Mouse (Mus musculus) lung, postnatal 0 days (tissue): ENCODE data around the gene Kif12. TPM values are rescaled to one million over a fixed set of nuclear protein-coding genes. Genes with fewer than 3 reads are reported as not detected.

ENCODE experiments used
- ATAC-seq: fragments of 200-750 bp; cut with Nextera tagmentation; 2 replicates; pipeline ENCODE4 v1.8.0; 2017; ENCODE audit warnings: moderate library complexity
- DNase-seq: peaks from one replicate; pipeline ENCODE4 v3.0.0-alpha.2; 2016; ENCODE audit warnings: low spot score
- H3K27ac ChIP-seq: fragments of 300-500 bp; sonication (generic); 2 replicates; pipeline ENCODE4 v1.5.1; 2014; ENCODE audit warnings: antibody characterized with exemption, mild to moderate bottlenecking, low read length, mixed read lengths
- H3K27me3 ChIP-seq: fragments of 300-500 bp; sonication (generic); replicated peaks from 2 replicates; pipeline ENCODE4 v1.6.1; 2014; ENCODE audit warnings: low read length, mixed read lengths; ENCODE audit not compliant: insufficient read depth
- H3K36me3 ChIP-seq: fragments of 300-500 bp; sonication (generic); 2 replicates; pipeline ENCODE4 v1.6.1; 2014; ENCODE audit warnings: low read length, mixed read lengths; ENCODE audit not compliant: insufficient read depth
- H3K4me1 ChIP-seq: fragments of 300-500 bp; sonication (generic); 2 replicates; pipeline ENCODE4 v1.6.1; 2014; ENCODE audit warnings: antibody characterized with exemption, low read depth, low read length, mixed read lengths; ENCODE audit not compliant: insufficient read depth
- H3K4me2 ChIP-seq: fragments of 300-500 bp; sonication (generic); replicated peaks from 2 replicates; pipeline ENCODE4 v1.6.1; 2014; ENCODE audit warnings: low read depth, mild to moderate bottlenecking, low read length, moderate library complexity, mixed read lengths
- H3K4me3 ChIP-seq: fragments of 300-500 bp; sonication (generic); 2 replicates; pipeline ENCODE4 v1.5.1; 2014; ENCODE audit warnings: low read depth, low read length
- H3K9ac ChIP-seq: fragments of 300-500 bp; sonication (generic); replicated peaks from 2 replicates; pipeline ENCODE4 v1.6.1; 2014; ENCODE audit warnings: low read depth, mild to moderate bottlenecking
- H3K9me3 ChIP-seq: fragments of 300-500 bp; sonication (generic); 2 replicates; pipeline ENCODE4 v1.6.1; 2016; ENCODE audit warnings: low read length, mixed read lengths
- CTCF ChIP-seq: IDR thresholded peaks from 2 replicates; pipeline ENCODE4 v1.5.1; 2016; ENCODE audit warnings: antibody characterized with exemption, mild to moderate bottlenecking
- EP300 ChIP-seq: IDR thresholded peaks from 2 replicates; pipeline ENCODE4 v1.6.1; 2016; ENCODE audit warnings: antibody characterized with exemption, mild to moderate bottlenecking, control low read depth
- WGBS: fragments of 180-500 bp; shearing (Covaris S2); extraction: QIAGEN DNeasy Blood & Tissue Kit; methylation state at CpG from one replicate; pipeline ENCODE4 v1.1.7; 2014; 5-methylcytosine and 5-hydroxymethylcytosine counted together
- polyA plus RNA-seq: library from polyadenylated mRNA; unstranded; fragments of >200 nt; fragmentation: Nextera tagmentation; extraction: Ambion mirVana; gene quantifications from 2 replicates; pipeline ENCODE4 v1.2.1, GENCODE M21; 2015

The Kif12 gene
- polyA plus RNA-seq, 1 experiment from 2014 or later = not detected

DNA sequence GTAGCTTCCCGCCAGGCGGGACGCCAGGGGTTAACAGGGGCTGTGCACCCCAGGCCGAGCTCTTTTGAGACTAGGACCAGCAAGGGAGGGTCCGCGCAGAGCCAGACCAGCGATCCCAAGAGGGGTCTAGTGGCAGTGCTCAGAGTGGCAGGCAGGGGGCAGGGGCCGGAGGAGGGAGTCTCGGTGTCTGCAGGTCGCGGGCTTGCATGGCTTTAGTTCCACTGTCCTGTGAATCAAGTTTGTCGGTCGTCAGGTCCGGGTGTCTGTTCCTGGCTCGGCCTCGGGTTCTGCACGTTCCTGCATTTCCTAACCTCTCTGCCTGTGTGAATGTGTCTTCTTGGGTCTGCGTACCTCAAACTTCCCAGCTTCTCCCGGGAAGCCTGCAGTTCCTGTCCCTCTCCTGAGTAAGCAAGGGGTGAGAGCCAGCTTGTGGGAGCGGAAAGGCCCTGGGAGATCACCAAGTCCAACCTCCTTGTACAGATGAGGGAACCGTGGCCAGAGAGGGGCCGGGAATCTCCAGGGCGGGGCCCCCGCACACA, 44.1 kb upstream of the Kif12 start:
- peak; percentile 48 for ATAC-seq
- TF ChIP-seq CTCF (peak; percentile 73), EP300 (no peak)
- WGBS = 2% methylated on average over 24 of the region's 24 CpGs

DNA sequence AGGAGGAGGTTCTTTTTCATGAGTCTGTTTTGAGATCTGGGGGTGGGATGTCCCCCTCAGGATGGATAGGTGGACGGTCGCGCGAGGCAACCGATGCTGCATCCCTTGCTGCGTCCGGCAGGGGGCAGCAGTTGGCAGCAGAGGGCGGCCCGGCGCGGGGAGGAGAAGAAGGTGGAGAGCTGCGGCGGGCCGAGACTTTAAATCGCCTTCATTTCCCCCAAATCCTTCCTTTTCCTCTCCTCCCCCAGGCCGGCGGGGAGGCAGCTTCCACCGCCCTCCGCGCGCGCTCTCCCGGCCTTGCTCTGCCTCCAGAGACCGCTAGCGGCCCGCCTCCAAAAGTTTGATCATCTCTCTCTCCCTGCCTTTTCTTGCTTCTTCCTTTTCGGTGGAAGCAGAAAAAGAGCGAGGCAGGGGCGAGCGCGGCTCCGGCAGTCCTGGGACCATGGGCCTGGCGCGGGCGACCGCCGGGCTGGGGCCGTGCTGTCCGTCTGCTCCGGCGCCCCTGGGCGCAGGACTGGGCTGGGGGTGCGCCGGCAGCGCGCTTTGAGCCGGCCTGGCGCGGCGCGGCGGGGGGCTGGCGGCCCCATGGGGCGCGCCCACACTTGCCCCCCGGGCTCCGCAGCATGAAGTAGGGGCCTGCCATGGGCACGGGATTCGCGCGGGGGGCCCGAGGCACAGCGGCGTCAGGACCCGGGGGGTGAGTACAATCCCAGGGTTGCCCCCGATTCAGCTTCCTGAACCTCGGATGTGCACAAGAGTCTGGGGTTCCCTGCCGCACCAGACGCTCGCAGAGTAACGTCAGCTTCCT, 43.5 kb upstream of the Kif12 start:
- H3K4me3 ChIP-seq = peak overlapping the region; percentile 74
- TF ChIP-seq EP300 = no peak
- peak; percentile 97 for TF ChIP-seq CTCF
- no peaks in the 10 kb centered on the region for H3K9me3 ChIP-seq
- peak overlapping the region; percentile 66 for H3K9ac ChIP-seq
- H3K27me3 ChIP-seq = peaks cover 6% of the 10 kb centered on the region; the same call in 1 of the 2 replicates
- 2% methylated on average over 47 of the region's 71 CpGs for WGBS
- H3K27ac ChIP-seq = peak overlapping the region; percentile 64
- H3K4me2 ChIP-seq = peak overlapping the region; percentile 100
- DNase-seq = peak; percentile 85
- ATAC-seq = peak; percentile 39
- H3K4me1 ChIP-seq = peaks cover 12% of the 10 kb centered on the region
- no peaks in the 10 kb centered on the region for H3K36me3 ChIP-seq

More for the DNA sequence above, 44.1 kb upstream of the Kif12 start:
- Histone ChIP-seq H3K4me2 (peak overlapping the region; percentile 100), H3K27ac (peak overlapping the region; percentile 64; the same call in 1 of the 2 replicates), H3K4me1 (peaks cover 12% of the 10 kb centered on the region), H3K4me3 (peak overlapping the region; percentile 74), H3K9me3 (no peaks in the 10 kb centered on the region), H3K9ac (peak overlapping the region; percentile 66), H3K27me3 (peaks cover 6% of the 10 kb centered on the region; the same call in 1 of the 2 replicates), H3K36me3 (no peaks in the 10 kb centered on the region)
- DNase-seq = peak; percentile 62

DNA sequence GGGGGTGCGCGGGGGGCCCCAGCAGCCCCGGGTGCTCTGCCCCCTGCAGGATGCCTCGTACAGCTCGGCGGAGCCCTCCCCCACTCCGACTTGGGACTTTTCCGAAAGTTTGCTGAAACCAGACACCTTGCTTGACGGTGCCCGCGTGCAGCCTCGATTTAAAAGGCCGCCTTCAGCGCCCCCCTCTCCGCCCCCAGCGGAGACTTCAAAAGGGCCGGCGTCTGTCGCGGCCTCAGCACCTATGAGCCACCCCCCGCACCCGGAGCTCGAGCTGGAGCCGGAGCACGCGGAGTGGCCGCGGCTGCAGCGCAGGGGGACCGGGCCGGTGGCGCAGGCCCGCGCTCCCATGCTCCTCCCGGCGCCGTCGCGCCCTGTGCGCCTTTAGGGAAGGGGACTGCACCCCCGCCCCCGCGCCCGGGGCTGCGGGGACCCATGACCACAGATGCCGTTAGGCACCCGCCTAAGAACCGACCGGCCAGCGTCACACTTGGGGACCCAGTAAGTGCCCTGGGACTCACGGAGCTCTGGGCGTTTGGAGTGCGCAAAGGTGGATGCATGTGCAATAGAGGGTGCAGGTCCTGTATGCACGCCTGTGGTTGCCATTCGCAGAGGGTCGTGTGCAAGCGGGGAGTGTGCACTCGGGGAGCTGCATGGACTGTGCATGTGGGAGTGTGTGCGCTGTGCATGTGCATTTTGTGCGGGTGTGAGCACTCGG, 42.1 kb upstream of the Kif12 start, which contains the start of gene Col27a1:
Gene Col27a1 (plus strand): TSS at position 98 of the 715 bp plus-strand sequence.
- no peak within 1 kb of the TSS for H3K9ac ChIP-seq
- H3K9me3 ChIP-seq = no peaks in the 10 kb centered on the region
- TF ChIP-seq CTCF = peak; percentile 28; the same call in 1 of the 2 replicates
- no peak for TF ChIP-seq EP300
- no peak within 1 kb of the TSS for H3K27ac ChIP-seq
- WGBS = under 1% methylated on average over 53 of the region's 61 CpGs
- ATAC-seq (peak; percentile 15; the same call in 1 of the 2 replicates), DNase-seq (no peak)
- peaks cover 12% of the 10 kb centered on the region for H3K4me1 ChIP-seq
- H3K4me2 ChIP-seq = peak within 1 kb of the TSS; percentile 100
- H3K27me3 ChIP-seq = peaks cover 6% of the 10 kb centered on the region; the same call in 1 of the 2 replicates
- no peaks in the 10 kb centered on the region for H3K36me3 ChIP-seq
- peak within 1 kb of the TSS; percentile 25 for H3K4me3 ChIP-seq

DNA sequence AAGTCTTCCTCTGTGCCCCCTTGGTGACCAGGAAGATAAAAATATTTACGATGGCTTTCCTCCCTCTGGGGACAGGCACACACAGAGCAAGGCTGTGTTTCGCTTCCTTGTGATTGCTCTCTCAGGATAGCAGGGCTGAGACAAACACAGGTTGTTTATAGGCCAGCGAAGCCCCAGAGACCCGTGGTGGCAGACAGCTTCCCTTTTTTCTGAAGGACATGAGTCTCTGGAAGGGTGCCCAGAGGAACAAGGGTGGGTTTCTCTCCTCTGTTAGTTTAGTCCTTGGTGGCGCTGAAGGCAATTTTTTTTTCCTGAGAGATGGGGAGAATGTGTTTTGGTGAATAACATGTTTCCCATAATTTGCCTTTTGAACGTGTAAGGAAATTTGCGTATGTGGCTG, 33.7 kb upstream of the Kif12 start:
- no peak for DNase-seq
- Histone ChIP-seq H3K4me3 (no peak overlapping the region), H3K27ac (no peak overlapping the region), H3K9me3 (no peaks in the 10 kb centered on the region), H3K27me3 (no peaks in the 10 kb centered on the region), H3K4me1 (no peaks in the 10 kb centered on the region), H3K4me2 (no peak overlapping the region), H3K36me3 (no peaks in the 10 kb centered on the region), H3K9ac (no peak overlapping the region)
- TF ChIP-seq EP300 (no peak), CTCF (no peak)
- no peak for ATAC-seq
- WGBS = 35% methylated on average over 7 of the region's 7 CpGs

DNA sequence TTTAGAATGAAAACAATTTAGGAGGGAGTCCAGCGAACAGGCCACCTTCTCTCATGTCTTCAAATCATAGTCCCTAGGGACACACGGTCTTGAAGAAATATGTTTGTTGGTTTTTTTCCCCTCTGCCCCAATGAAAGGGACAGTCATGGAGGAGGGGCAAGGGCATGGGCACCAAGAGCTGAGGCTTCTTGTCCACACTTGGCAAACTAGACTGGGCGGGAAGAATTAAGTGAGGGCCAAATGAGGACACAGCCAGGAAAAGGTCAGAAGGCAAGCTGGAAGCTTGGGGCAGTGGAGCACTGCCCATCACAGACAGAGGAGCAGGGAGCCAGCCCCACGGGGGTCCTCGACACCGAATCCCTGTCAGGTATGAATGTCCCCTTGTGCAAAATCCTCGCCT, 31.9 kb upstream of the Kif12 start:
- Histone ChIP-seq H3K9ac (no peak overlapping the region), H3K27me3 (no peaks in the 10 kb centered on the region), H3K4me1 (no peaks in the 10 kb centered on the region), H3K27ac (no peak overlapping the region), H3K9me3 (no peaks in the 10 kb centered on the region), H3K4me2 (no peak overlapping the region), H3K4me3 (no peak overlapping the region), H3K36me3 (no peaks in the 10 kb centered on the region)
- WGBS = 86% methylated on average over 7 of the region's 7 CpGs
- no peak for ATAC-seq
- no peak for DNase-seq
- TF ChIP-seq EP300 (no peak), CTCF (no peak)

DNA sequence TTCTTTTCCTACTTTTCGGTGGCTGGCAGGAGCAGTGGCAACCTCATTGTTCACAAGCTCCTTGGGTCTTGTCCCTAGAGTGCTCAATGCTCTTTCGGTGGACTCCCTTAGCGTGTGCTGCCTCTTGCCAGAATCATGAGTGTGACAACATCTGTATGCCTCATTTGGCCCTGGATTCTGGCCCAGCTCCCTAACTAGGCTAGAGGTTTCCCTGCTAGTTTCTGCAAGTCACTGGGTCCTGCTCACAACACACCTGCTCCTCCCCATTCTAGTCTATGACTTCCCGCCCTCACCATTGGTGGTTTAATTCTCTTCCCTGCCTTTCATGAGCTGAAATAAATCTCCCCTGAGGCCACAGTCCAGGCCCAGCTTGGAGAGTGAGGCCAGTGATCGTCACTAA, 27.4 kb upstream of the Kif12 start:
- H3K4me2 ChIP-seq = no peak overlapping the region
- DNase-seq (no peak), ATAC-seq (no peak)
- H3K9ac ChIP-seq = no peak overlapping the region
- 89% methylated on average over 5 of the region's 5 CpGs for WGBS
- no peaks in the 10 kb centered on the region for H3K27me3 ChIP-seq
- no peak overlapping the region for H3K4me3 ChIP-seq
- H3K36me3 ChIP-seq = no peaks in the 10 kb centered on the region
- TF ChIP-seq EP300 (no peak), CTCF (no peak)
- H3K9me3 ChIP-seq = no peaks in the 10 kb centered on the region
- H3K27ac ChIP-seq = no peak overlapping the region
- H3K4me1 ChIP-seq = no peaks in the 10 kb centered on the region
